Mouse (Mus musculus): Measurements from ENCODE around the gene Pik3r2. TPM values are rescaled to one million over a fixed set of nuclear protein-coding genes. Genes with fewer than 3 reads are reported as not detected.
A peak's percentile ranks its signal among the peaks of the same experiment; 100 is the strongest.
"Not testable (repeated sequence)": the region's sequence is repeated elsewhere in the genome, so short reads cannot be mapped to it uniquely, and the experiment has no call there.

Pik3r2 gene
- polyA plus RNA-seq (2014; fragmentation: Nextera tagmentation; extraction: Ambion mirVana), result 46.9 and 48.3 TPM in 2 replicates

GRCm38 (mm10) chr8:70776496-70777444 lies at the start of gene Pik3r2:
Pik3r2 (minus strand) TSS chr8:70776713.
- WGBS, result under 1% methylated on average over 93 of the region's 94 CpGs
- peak within 1 kb of the TSS; percentile 95 for H3K27ac ChIP-seq (replicated peaks; ENCODE audit: low read depth, low read length)
- no peaks in the 10 kb centered on the region for H3K9me3 ChIP-seq (ENCODE audit: control insufficient read depth, low read length)
- H3K4me1 ChIP-seq (ENCODE audit: control insufficient read depth, insufficient read depth, low read length), result peaks cover 15% of the 10 kb centered on the region
- peak within 1 kb of the TSS; percentile 90 for H3K9ac ChIP-seq (ENCODE audit: low read length)
- no peaks in the 10 kb centered on the region for H3K27me3 ChIP-seq (ENCODE audit: control insufficient read depth, insufficient read depth, low read length)
- H3K4me3 ChIP-seq (ENCODE audit: low read depth, low read length), result peak within 1 kb of the TSS; percentile 86
- peak; percentile 99 for DNase-seq (ENCODE audit: low spot score)
- H3K4me2 ChIP-seq (ENCODE audit: low read depth, severe bottlenecking), result peak within 1 kb of the TSS; percentile 77
- H3K36me3 ChIP-seq (ENCODE audit: control insufficient read depth, insufficient read depth, low read length), result peaks cover 16% of the 10 kb centered on the region
- peak; percentile 91 for ATAC-seq (ENCODE audit: insufficient number of reproducible peaks, low FRiP score, low TSS enrichment, low read depth)

DNA sequence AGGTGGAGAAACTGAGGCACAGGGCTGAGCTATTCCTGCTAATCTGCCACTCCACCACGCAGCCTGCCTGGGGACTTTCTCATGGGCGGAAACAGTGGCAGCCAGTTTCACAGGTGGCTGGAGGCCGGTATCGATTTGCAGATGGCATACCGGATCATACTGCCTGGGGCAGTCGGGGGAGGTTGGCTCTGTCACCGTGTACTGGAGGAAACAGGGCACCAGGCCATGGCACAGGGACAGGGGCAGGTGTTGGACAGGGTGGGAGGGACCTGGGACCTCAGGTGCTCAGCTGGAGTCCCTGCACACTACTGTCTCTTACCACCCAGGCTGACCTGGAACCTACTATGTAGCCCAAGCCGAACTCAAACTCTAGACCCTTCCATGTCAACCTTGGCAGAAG lies 49.3 kb upstream of the Pik3r2 start:
- no peaks in the 10 kb centered on the region for H3K9me3 ChIP-seq (ENCODE audit: control insufficient read depth, low read length)
- H3K9ac ChIP-seq (ENCODE audit: low read length), result no peak overlapping the region
- H3K4me2 ChIP-seq (ENCODE audit: low read depth, severe bottlenecking), result no peak overlapping the region
- DNase-seq (ENCODE audit: low spot score) (no peak), ATAC-seq (ENCODE audit: insufficient number of reproducible peaks, low FRiP score, low TSS enrichment, low read depth) (no peak)
- H3K36me3 ChIP-seq (ENCODE audit: control insufficient read depth, insufficient read depth, low read length), result no peaks in the 10 kb centered on the region
- no peak overlapping the region for H3K27ac ChIP-seq (replicated peaks; ENCODE audit: low read depth, low read length)
- no peak overlapping the region for H3K4me3 ChIP-seq (ENCODE audit: low read depth, low read length)
- 81% methylated on average over 8 of the region's 8 CpGs for WGBS
- H3K4me1 ChIP-seq (ENCODE audit: control insufficient read depth, insufficient read depth, low read length), result no peaks in the 10 kb centered on the region
- no peaks in the 10 kb centered on the region for H3K27me3 ChIP-seq (ENCODE audit: control insufficient read depth, insufficient read depth, low read length)

GRCm38 (mm10) chr8:70823802-70824201 lies 47.3 kb upstream of the Pik3r2 start:
- 87% methylated on average over 7 of the region's 7 CpGs for WGBS
- no peak overlapping the region for H3K9ac ChIP-seq (ENCODE audit: low read length)

GRCm38 (mm10) chr8:70822594-70822993 lies 46.1 kb upstream of the Pik3r2 start:
- not testable (repeated sequence) for ATAC-seq (ENCODE audit: insufficient number of reproducible peaks, low FRiP score, low TSS enrichment, low read depth); DNase-seq (ENCODE audit: low spot score); H3K27me3 ChIP-seq (ENCODE audit: control insufficient read depth, insufficient read depth, low read length); H3K36me3 ChIP-seq (ENCODE audit: control insufficient read depth, insufficient read depth, low read length); H3K4me3 ChIP-seq (ENCODE audit: low read depth, low read length); H3K9ac ChIP-seq (ENCODE audit: low read length); H3K9me3 ChIP-seq (ENCODE audit: control insufficient read depth, low read length); H3K4me2 ChIP-seq (ENCODE audit: low read depth, severe bottlenecking); H3K4me1 ChIP-seq (ENCODE audit: control insufficient read depth, insufficient read depth, low read length); H3K27ac ChIP-seq (replicated peaks; ENCODE audit: low read depth, low read length)
- whole genome bisulfite sequencing, result 91% methylated on average over 3 of the region's 3 CpGs

More at GRCm38 (mm10) chr8:70823802-70824201, 47.3 kb upstream of the Pik3r2 start:
- Histone ChIP-seq H3K9me3 (ENCODE audit: control insufficient read depth, low read length) (no peaks in the 10 kb centered on the region), H3K27me3 (ENCODE audit: control insufficient read depth, insufficient read depth, low read length) (0 out of 2 replicates have a peak, but pooled peaks cover 3% of the 10 kb centered on the region), H3K27ac (replicated peaks; ENCODE audit: low read depth, low read length) (no peak overlapping the region), H3K4me1 (ENCODE audit: control insufficient read depth, insufficient read depth, low read length) (no peaks in the 10 kb centered on the region), H3K4me2 (ENCODE audit: low read depth, severe bottlenecking) (no peak overlapping the region), H3K36me3 (ENCODE audit: control insufficient read depth, insufficient read depth, low read length) (no peaks in the 10 kb centered on the region), H3K4me3 (ENCODE audit: low read depth, low read length) (no peak overlapping the region)
- ATAC-seq (ENCODE audit: insufficient number of reproducible peaks, low FRiP score, low TSS enrichment, low read depth) (no peak), DNase-seq (ENCODE audit: low spot score) (no peak)

- no peaks in the 10 kb centered on the region for H3K4me1 ChIP-seq (ENCODE audit: control insufficient read depth, insufficient read depth, low read length)
Observed at GRCm38 (mm10) chr8:70821992-70822391, 45.5 kb upstream of the Pik3r2 start.

DNA sequence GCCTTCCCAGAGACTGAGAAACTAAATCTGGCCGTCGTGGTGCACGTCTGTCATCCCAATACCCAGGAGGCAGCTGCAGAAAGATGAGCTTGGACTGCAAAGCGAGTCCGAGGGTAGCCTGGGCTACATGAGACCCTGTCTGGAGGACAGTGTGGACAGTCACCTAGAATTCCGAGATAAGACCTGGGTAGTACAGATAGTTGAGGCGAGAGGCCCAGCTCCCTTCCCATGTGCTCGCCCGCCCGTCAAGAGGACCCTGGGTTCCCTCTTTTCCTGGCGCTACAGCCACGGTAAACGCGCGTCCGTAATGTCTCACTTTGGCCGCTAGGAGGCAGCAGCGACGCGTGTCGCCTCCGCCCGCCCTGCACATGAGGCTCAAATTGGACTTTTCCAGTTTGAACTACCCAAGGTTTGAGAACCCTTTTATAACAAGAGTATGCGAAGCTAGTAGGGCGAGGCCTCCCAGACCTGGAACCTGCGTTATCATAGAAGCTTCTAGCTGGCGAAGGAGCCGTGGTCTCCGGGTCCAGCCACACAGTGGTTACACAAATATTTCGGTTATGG lies 45.0 kb upstream of the Pik3r2 start:
- DNase-seq (ENCODE audit: low spot score), result peak; percentile 86
- Histone ChIP-seq H3K4me3 (ENCODE audit: low read depth, low read length) (no peak overlapping the region), H3K9ac (ENCODE audit: low read length) (no peak overlapping the region), H3K9me3 (ENCODE audit: control insufficient read depth, low read length) (no peaks in the 10 kb centered on the region), H3K27ac (replicated peaks; ENCODE audit: low read depth, low read length) (no peak overlapping the region), H3K4me1 (ENCODE audit: control insufficient read depth, insufficient read depth, low read length) (no peaks in the 10 kb centered on the region), H3K4me2 (ENCODE audit: low read depth, severe bottlenecking) (no peak overlapping the region), H3K27me3 (ENCODE audit: control insufficient read depth, insufficient read depth, low read length) (0 out of 2 replicates have a peak, but pooled peaks cover 8% of the 10 kb centered on the region), H3K36me3 (ENCODE audit: control insufficient read depth, insufficient read depth, low read length) (no peaks in the 10 kb centered on the region)
- WGBS, result 17% methylated on average over 30 of the region's 30 CpGs
- no peak for ATAC-seq (ENCODE audit: insufficient number of reproducible peaks, low FRiP score, low TSS enrichment, low read depth)

More at GRCm38 (mm10) chr8:70821992-70822391, 45.5 kb upstream of the Pik3r2 start:
- Histone ChIP-seq H3K27ac (replicated peaks; ENCODE audit: low read depth, low read length) (no peak overlapping the region), H3K4me3 (ENCODE audit: low read depth, low read length) (no peak overlapping the region), H3K27me3 (ENCODE audit: control insufficient read depth, insufficient read depth, low read length) (0 out of 2 replicates have a peak, but pooled peaks cover 3% of the 10 kb centered on the region), H3K9me3 (ENCODE audit: control insufficient read depth, low read length) (no peaks in the 10 kb centered on the region), H3K36me3 (ENCODE audit: control insufficient read depth, insufficient read depth, low read length) (no peaks in the 10 kb centered on the region), H3K9ac (ENCODE audit: low read length) (no peak overlapping the region), H3K4me2 (ENCODE audit: low read depth, severe bottlenecking) (no peak overlapping the region)
- ATAC-seq (ENCODE audit: insufficient number of reproducible peaks, low FRiP score, low TSS enrichment, low read depth) (no peak), DNase-seq (ENCODE audit: low spot score) (no peak)
- WGBS, result 49% methylated on average over 11 of the region's 11 CpGs

DNA sequence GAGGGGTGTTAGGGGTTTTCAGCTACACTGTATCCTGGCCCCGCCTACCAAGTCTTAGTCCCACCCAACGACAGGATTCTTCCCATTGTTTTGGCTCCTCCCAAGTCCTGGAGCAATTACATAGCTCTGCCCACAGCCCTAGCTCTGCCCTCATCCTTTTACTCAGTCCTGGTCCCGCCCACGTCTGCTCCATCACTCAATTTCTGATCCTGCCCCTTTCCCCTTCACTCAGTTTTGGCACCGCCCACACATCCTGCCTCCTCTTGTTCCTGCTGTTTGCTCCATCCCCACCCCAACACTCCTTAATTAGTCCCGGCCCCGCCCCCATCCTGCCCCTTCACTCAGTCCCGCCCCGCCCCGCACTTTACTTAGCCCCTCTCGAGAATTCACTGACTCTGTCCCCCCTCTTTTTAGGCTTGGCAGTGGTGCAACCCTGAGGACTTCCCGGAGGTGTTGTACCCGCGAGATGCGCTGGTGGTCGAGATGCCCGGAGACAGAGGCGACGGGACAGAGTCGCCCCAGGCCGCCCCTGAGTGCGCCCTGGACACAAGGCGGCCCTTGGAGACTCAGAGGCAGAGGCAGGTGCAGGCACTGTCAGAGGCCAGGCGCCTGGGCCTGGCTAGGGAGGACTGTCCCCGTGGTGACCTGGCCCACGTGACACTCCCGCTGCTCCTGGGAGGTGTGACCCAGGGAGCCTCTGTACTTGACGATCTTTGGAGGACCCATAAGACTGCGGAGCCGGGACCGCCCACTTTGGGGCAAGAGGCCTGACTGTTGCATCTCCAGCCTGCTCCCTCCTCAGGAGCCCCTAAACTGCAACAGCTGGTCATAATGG lies 43.8 kb upstream of the Pik3r2 start:
- ATAC-seq (ENCODE audit: insufficient number of reproducible peaks, low FRiP score, low TSS enrichment, low read depth) (peak; percentile 76), DNase-seq (ENCODE audit: low spot score) (peak; percentile 78)
- no peaks in the 10 kb centered on the region for H3K36me3 ChIP-seq (ENCODE audit: control insufficient read depth, insufficient read depth, low read length)
- no peak overlapping the region for H3K27ac ChIP-seq (replicated peaks; ENCODE audit: low read depth, low read length)
- no peak overlapping the region for H3K9ac ChIP-seq (ENCODE audit: low read length)
- no peaks in the 10 kb centered on the region for H3K4me1 ChIP-seq (ENCODE audit: control insufficient read depth, insufficient read depth, low read length)
- peak overlapping the region; percentile 27; the same call in 1 of the 2 replicates for H3K4me2 ChIP-seq (ENCODE audit: low read depth, severe bottlenecking)
- no peaks in the 10 kb centered on the region for H3K9me3 ChIP-seq (ENCODE audit: control insufficient read depth, low read length)
- no peak overlapping the region for H3K4me3 ChIP-seq (ENCODE audit: low read depth, low read length)
- H3K27me3 ChIP-seq (ENCODE audit: control insufficient read depth, insufficient read depth, low read length), result 0 out of 2 replicates have a peak, but pooled peaks cover 11% of the 10 kb centered on the region
- WGBS, result 3% methylated on average over 31 of the region's 31 CpGs

GRCm38 (mm10) chr8:70816679-70817078 lies 40.2 kb upstream of the Pik3r2 start:
- Histone ChIP-seq H3K27ac (replicated peaks; ENCODE audit: low read depth, low read length) (no peak overlapping the region), H3K27me3 (ENCODE audit: control insufficient read depth, insufficient read depth, low read length) (0 out of 2 replicates have a peak, but pooled peaks cover 11% of the 10 kb centered on the region), H3K9me3 (ENCODE audit: control insufficient read depth, low read length) (no peaks in the 10 kb centered on the region), H3K36me3 (ENCODE audit: control insufficient read depth, insufficient read depth, low read length) (no peaks in the 10 kb centered on the region), H3K4me2 (ENCODE audit: low read depth, severe bottlenecking) (peak overlapping the region; percentile 25), H3K9ac (ENCODE audit: low read length) (no peak overlapping the region), H3K4me1 (ENCODE audit: control insufficient read depth, insufficient read depth, low read length) (no peaks in the 10 kb centered on the region), H3K4me3 (ENCODE audit: low read depth, low read length) (no peak overlapping the region)
- 8% methylated on average over 30 of the region's 30 CpGs for WGBS
- peak; percentile 45 for DNase-seq (ENCODE audit: low spot score)
- ATAC-seq (ENCODE audit: insufficient number of reproducible peaks, low FRiP score, low TSS enrichment, low read depth), result no peak

Data from limb, embryonic 11.5 days (tissue).